In the genomic region with DNA sequence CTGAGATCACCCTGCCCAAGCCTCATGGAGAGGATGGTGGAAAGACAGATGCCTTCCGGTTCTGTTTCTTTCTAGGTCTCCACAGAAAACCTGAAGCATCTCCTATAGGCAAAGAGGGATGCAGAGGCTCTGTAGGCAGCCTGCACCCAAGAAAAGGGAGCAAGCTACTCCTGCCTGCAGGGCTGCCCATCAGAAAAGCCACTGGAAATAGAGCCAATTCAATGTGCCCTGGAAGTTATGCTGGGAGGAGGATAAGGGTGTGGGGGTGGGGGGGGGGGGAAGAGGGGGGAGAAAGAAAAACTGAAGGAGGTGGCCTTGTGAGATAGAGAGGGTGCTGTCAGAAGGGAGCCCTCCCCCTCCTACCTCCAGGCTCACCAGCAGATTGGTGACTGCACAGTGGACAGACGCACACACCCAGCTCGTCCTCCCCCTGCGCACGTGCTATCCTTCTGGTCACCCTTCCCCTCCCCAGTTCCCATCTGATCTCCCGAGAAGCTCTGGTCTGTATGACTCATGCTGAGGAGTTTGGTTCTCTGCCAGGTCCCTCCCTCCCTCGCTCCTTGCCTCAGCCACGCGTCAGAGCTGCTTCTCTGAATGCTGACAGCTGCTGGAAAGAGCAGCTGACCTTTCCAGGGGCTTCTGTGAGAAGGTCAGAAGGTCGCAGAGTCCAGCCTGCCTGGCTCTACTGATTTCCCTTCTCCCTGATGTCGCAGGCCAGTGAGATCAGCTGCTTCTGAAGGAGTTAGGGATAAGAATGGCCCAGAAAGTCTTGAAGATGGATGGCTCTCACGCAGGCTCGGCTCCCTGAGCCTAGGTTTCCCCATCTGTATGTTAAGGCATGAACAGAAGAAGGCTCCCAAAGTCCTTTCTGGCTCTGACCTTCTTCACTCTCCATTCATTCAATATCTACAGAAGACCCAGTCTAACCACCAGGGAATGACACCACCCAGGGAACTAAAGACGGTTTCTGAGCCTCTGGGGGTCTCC, we compare ENCODE assay signal across 8 mouse cellular contexts. TPM values are rescaled to one million over a fixed set of nuclear protein-coding genes. Genes with fewer than 3 reads are reported as not detected.
DNase-seq lines count a peak whose midpoint lies in the region; ATAC-seq and TF ChIP-seq lines count a peak whose summit lies in the region.

No protein-coding gene starts in this region.

- H3K27ac ChIP-seq in hindbrain, postnatal 0 days: no peak overlapping the region
- H3K27ac ChIP-seq in left cerebral cortex, adult 2 months: peak overlapping the region; percentile 71

- H3K4me1 ChIP-seq in hindbrain, postnatal 0 days (ENCODE audit: insufficient read depth, low read length): peaks cover 4% of the 10 kb centered on the region; the same call in 1 of the 2 replicates

- no peaks in the 10 kb centered on the region for H3K9me3 ChIP-seq in hindbrain, postnatal 0 days (ENCODE audit: low read length)

- WGBS in hindbrain, postnatal 0 days: 21% methylated on average over 14 of the region's 14 CpGs

- peak; percentile 85 to 93 for DNase-seq in adrenal gland, adult 18-20 months (ENCODE audit: low spot score in 2 of 2)
- peak; percentile 90 for DNase-seq in embryo, embryonic 10.5 days (ENCODE audit: low spot score)
- DNase-seq in gastrocnemius, postnatal 14 days: peak; percentile 93
- peak; percentile 89 for DNase-seq in hindbrain, postnatal 0 days (ENCODE audit: low spot score)
- DNase-seq in left cerebral cortex, adult 2 months (ENCODE audit: extremely low spot score in 1 of 2, low spot score in 2 of 2): peak; percentile 88 to 91
- DNase-seq in lung, postnatal 36 days: peak; percentile 97
- DNase-seq in retina, embryonic 14.5 days (ENCODE audit: low spot score): peak; percentile 78
- DNase-seq in yolk sac, embryonic 10.5 days (ENCODE audit: low spot score): peak; percentile 97

- H3K4me2 ChIP-seq in hindbrain, postnatal 0 days (ENCODE audit: low read depth, low read length): 0 out of 2 replicates have a peak overlapping the region, but pooled peaks have one; percentile 18

- no peaks in the 10 kb centered on the region for H3K27me3 ChIP-seq in hindbrain, postnatal 0 days (ENCODE audit: insufficient read depth, low read length)

- intact Hi-C loops in gastrocnemius, postnatal 14 days (cut with DNase I; ENCODE audit: low total_unique reads): no loop called here
- intact Hi-C loops in left cerebral cortex, adult 2 months (cut with DNase I): loop anchor here (5.0 kb wide), 1 partner anchor 54 kb away; no protein-coding TSS in a partner anchor

- H3K4me3 ChIP-seq in hindbrain, postnatal 0 days (ENCODE audit: low read length): no peak overlapping the region
- H3K4me3 ChIP-seq in left cerebral cortex, adult 2 months: no peak overlapping the region

- no peak overlapping the region for H3K9ac ChIP-seq in hindbrain, postnatal 0 days (replicated peaks; ENCODE audit: low read length)

- peak; percentile 88 for ATAC-seq in hindbrain, postnatal 0 days

- H3K36me3 ChIP-seq in hindbrain, postnatal 0 days (ENCODE audit: insufficient read depth, low read length): no peaks in the 10 kb centered on the region

- no peak for TF ChIP-seq CTCF in hindbrain, postnatal 0 days (IDR thresholded peaks at IDR 0.05; ENCODE audit: low read depth)
- TF ChIP-seq CTCF in left cerebral cortex, adult 2 months (IDR thresholded peaks at IDR 0.05): no peak

RNA-seq across cellular contexts. Expression of gene Tlr5, which starts 46.2 kb away (rescaled TPM):
- 1 to 10 TPM; 1.3 to 2.4 TPM for total RNA-seq in adrenal gland, adult 18-20 months (2021)
- 1 to 10 TPM; 2.0 to 2.1 TPM for total RNA-seq in gastrocnemius, postnatal 14 days (2021)
- total RNA-seq in hindbrain, postnatal 0 days (2014; rRNA removed): 0.47 and 1.4 TPM in 2 replicates
- 0.30 and 0.55 TPM in 2 replicates for polyA plus RNA-seq in hindbrain, postnatal 0 days (2015; fragmentation: Nextera tagmentation; extraction: Ambion mirVana)
- under 1 TPM; 0.42 to 0.52 TPM for total RNA-seq in left cerebral cortex, adult 2 months (2021)
